Mouse (Mus musculus) kidney, adult 2 months (tissue): ENCODE measurements around the gene Vasp. TPM values are rescaled to one million over a fixed set of nuclear protein-coding genes. Genes with fewer than 3 reads are reported as not detected.

ENCODE experiments used
- DNase-seq: peaks from one replicate; pipeline ENCODE4 v3.0.0; 2021
- H3K27ac ChIP-seq: fragments of 200-500 bp; 2 replicates; pipeline ENCODE4 v1.5.1; 2012; ENCODE audit warnings: low read depth, low read length, control low read depth, inconsistent platforms; ENCODE audit not compliant: insufficient read depth
- H3K27me3 ChIP-seq: fragments of 200-500 bp; replicated peaks from 2 replicates; pipeline ENCODE4 v1.6.1; 2012; ENCODE audit warnings: mild to moderate bottlenecking, moderate library complexity, low read length, inconsistent platforms; ENCODE audit not compliant: control insufficient read depth, insufficient read depth
- H3K36me3 ChIP-seq: fragments of 200-500 bp; 2 replicates; pipeline ENCODE4 v1.6.1; 2012; ENCODE audit warnings: mild to moderate bottlenecking, moderate library complexity, low read length, inconsistent platforms; ENCODE audit not compliant: control insufficient read depth, insufficient read depth
- H3K4me1 ChIP-seq: fragments of 200-500 bp; 2 replicates; pipeline ENCODE4 v1.6.1; 2011; ENCODE audit warnings: low read length; ENCODE audit not compliant: control insufficient read depth, insufficient read depth
- H3K4me3 ChIP-seq: fragments of 200-500 bp; 2 replicates; pipeline ENCODE4 v1.5.1; 2011; ENCODE audit warnings: mild to moderate bottlenecking, low read depth, low read length, control low read depth; ENCODE audit not compliant: insufficient read depth
- CTCF ChIP-seq: fragments of 200-500 bp; conservative IDR thresholded peaks from 2 replicates; pipeline ENCODE4 v1.5.1; 2011; ENCODE audit warnings: low read depth, mild to moderate bottlenecking, control low read depth, low read length, moderate library complexity, mixed read lengths; ENCODE audit not compliant: insufficient read depth, insufficient read length
- POLR2A ChIP-seq: fragments of 200-500 bp; IDR thresholded peaks from one replicate; pipeline ENCODE4 v1.6.1; 2011; ENCODE audit warnings: low read depth, low read length, control low read depth
- WGBS: fragments of 180-500 bp; shearing (Covaris S2); methylation state at CpG from one replicate; pipeline ENCODE4 v1.1.7; 2018; 5-methylcytosine and 5-hydroxymethylcytosine counted together
- polyA plus RNA-seq: library from polyadenylated mRNA; depleted of rRNA; stranded (reverse); fragments of >200 nt; gene quantifications from 2 replicates; pipeline ENCODE4 v1.2.3, GENCODE M21; 2012

Gene Vasp
- polyA plus RNA-seq, 1 experiment: 71.5 TPM

DNA sequence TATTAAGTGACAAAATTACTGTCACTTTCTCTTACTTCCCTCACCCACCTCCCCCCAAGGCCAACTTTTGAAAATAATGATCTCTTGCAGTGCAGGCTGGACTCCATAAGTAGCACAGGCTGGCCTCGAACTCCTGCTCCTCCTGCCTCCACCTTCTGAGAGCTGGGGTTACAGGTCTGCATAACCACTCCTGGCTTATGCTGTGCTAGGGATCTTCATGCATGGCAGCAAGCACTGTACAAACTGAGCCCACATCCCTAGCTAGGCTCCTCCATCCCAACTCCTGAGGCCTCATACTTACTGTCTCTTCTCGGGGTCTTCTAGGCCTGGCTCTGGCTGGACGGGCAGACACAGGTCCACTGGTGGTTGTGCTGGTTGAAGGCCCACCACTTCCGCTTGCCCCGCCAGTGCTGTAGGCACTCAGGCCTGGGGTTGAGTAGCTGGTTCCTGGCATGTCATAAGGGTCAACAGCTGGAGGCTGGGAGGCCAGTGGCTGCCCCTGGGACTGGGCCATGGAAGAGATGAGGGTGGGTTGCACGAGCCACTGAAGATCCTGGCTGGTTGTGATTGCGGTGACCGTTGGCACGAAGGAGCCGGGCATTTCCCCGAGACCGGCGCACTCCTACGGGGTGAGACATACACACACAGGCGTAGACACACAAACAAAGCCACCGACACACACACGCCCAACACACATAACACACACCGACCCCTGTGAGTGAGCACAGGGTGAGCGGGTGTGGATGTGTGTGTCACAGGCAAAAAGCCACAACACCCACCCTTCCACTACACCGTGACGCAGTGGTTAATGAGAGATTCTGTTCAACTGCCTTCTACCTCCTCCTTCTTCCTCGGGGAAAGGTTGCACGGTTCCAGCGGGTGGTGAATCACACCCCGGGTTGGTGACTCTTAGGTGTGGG, 35.5 kb upstream of the Vasp start:
- no peak overlapping the region for H3K27ac ChIP-seq
- WGBS: 74% methylated on average over 25 of the region's 25 CpGs
- H3K4me1 ChIP-seq: peaks cover 4% of the 10 kb centered on the region; the same call in 1 of the 2 replicates
- no peak for TF ChIP-seq POLR2A
- no peak for TF ChIP-seq CTCF
- no peak overlapping the region for H3K4me3 ChIP-seq
- no peak for DNase-seq
- no peaks in the 10 kb centered on the region for H3K27me3 ChIP-seq
- no peaks in the 10 kb centered on the region for H3K36me3 ChIP-seq

- DNase-seq: no peak
- no peak overlapping the region for H3K4me3 ChIP-seq
- no peak overlapping the region for H3K27ac ChIP-seq
- H3K36me3 ChIP-seq: no peaks in the 10 kb centered on the region
- WGBS: 54% methylated on average over 16 of the region's 16 CpGs
- H3K27me3 ChIP-seq: no peaks in the 10 kb centered on the region
- TF ChIP-seq CTCF (no peak), POLR2A (no peak)
- peaks cover 6% of the 10 kb centered on the region; the same call in 1 of the 2 replicates for H3K4me1 ChIP-seq
These were observed 34.5 kb upstream of the Vasp start for GRCm38 (mm10) chr7:19305796-19306765.

DNA sequence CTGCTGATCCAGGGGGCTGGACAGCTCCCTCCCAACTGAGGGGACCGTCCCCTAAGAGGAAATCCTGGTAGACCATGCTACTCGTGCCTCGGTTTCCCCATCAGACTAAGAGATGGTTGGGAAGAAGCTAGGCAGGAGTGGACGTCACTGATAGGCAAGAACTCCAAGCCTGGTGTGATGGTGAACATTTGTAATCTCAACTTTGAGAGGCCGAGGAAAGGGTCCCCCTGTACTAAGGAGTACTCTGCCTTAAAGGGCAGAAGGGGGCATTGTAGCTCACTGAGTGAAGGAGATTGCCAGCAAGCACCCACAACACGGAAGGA, 33.8 kb upstream of the Vasp start:
- DNase-seq: no peak
- Histone ChIP-seq H3K36me3 (no peaks in the 10 kb centered on the region), H3K4me3 (no peak overlapping the region), H3K4me1 (peaks cover 3% of the 10 kb centered on the region; the same call in 1 of the 2 replicates), H3K27me3 (no peaks in the 10 kb centered on the region), H3K27ac (no peak overlapping the region)
- WGBS: 21% methylated on average over 6 of the region's 6 CpGs
- TF ChIP-seq POLR2A (no peak), CTCF (no peak)

DNA sequence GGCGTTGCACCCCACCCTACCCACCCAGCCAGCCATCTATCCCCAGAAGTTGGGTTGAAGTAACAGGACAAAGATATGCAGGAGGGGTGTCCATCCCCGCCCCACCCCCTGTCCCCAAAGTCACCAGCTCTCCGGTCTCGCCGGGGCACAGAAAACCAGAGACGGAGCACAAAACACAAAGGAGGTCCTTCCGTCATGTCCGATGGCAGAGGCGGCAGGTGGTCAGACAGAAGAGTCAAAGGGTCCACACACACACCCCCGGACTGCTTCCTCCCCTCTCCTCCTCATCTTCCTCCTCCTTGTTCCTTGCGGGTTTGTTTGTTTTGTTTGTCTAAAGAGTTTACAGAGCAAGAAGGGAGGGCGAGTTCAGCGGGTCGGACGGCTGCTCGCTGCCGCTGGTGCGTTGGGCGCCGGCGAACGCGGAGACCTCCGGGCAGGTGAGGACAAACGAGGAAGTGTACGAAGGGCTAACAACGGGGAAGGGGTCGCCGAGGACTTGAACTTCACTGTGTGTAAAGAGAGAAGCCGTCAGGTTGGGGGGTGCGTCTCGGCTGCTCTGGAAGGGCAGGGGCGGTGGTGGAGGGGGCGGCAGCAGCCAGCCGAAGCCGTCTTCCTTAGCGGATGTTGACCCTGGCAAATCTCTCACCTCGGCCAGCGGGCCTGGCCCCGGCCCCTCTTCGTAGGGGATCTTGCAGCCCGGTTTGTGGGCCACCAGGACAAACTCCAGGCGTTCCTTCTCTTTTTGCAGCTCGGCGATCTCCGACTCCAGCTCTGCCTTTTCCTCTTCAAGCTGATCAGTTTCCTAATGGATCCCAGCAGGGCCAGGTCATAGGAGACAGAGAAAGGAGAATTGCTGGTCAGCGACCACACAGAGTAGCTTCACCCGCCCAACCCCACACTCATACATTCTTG, 33.1 kb upstream of the Vasp start:
- Histone ChIP-seq H3K36me3 (no peaks in the 10 kb centered on the region), H3K27me3 (no peaks in the 10 kb centered on the region), H3K27ac (no peak overlapping the region), H3K4me1 (peaks cover 3% of the 10 kb centered on the region; the same call in 1 of the 2 replicates), H3K4me3 (peak overlapping the region; percentile 31)
- DNase-seq: no peak
- TF ChIP-seq CTCF: no peak
- TF ChIP-seq POLR2A: no peak
- WGBS: 5% methylated on average over 47 of the region's 48 CpGs

GRCm38 (mm10) chr7:19303770-19304169, 32.2 kb upstream of the Vasp start:
- DNase-seq: peak; percentile 74
- WGBS: 3% methylated on average over 16 of the region's 16 CpGs
- H3K27me3 ChIP-seq: no peaks in the 10 kb centered on the region

DNA sequence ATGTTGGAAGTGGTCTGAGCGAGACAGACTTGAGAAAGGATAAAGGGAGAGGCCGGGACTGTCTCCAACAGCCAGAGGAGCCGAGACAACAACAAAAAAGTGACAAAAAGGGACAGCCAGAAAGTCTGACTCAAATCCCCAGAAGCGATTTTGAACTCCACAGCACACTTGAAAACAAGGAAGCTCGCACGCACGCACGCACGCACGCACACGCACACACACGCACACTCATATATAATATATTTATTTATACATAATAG, 31.4 kb upstream of the Vasp start:
- no peaks in the 10 kb centered on the region for H3K36me3 ChIP-seq
- no peak for DNase-seq
- TF ChIP-seq POLR2A (no peak), CTCF (no peak)
- 92% methylated on average over 12 of the region's 12 CpGs for WGBS
- no peak overlapping the region for H3K27ac ChIP-seq
- no peak overlapping the region for H3K4me3 ChIP-seq
- peaks cover 3% of the 10 kb centered on the region; the same call in 1 of the 2 replicates for H3K4me1 ChIP-seq
- H3K27me3 ChIP-seq: no peaks in the 10 kb centered on the region

More at GRCm38 (mm10) chr7:19303770-19304169, 32.2 kb upstream of the Vasp start:
- Histone ChIP-seq H3K4me3 (no peak overlapping the region), H3K36me3 (no peaks in the 10 kb centered on the region), H3K4me1 (peaks cover 3% of the 10 kb centered on the region; the same call in 1 of the 2 replicates), H3K27ac (no peak overlapping the region)
- TF ChIP-seq POLR2A (no peak), CTCF (peak; percentile 76)
